In genomic region chr15:78634095-78634737, GRCm38 (mm10) we compare ENCODE assay signal across 8 mouse cellular contexts. TPM values are rescaled to one million over a fixed set of nuclear protein-coding genes. Genes with fewer than 3 reads are reported as not detected.
A peak's percentile ranks its signal among the peaks of the same experiment; 100 is the strongest.
DNase-seq lines count a peak whose midpoint lies in the region; ATAC-seq and TF ChIP-seq lines count a peak whose summit lies in the region.

No protein-coding gene starts in this region.

- no peak for TF ChIP-seq CTCF in olfactory bulb, adult 2 months (IDR thresholded peaks at IDR 0.05; ENCODE audit: insufficient read depth, low read depth, low read length)

- H3K27me3 ChIP-seq in forebrain, embryonic 14.5 days (replicated peaks; ENCODE audit: control insufficient read depth, insufficient read depth, low read length) = no peaks in the 10 kb centered on the region
- H3K27me3 ChIP-seq in kidney, embryonic 15.5 days = peaks cover 16% of the 10 kb centered on the region; the same call in 1 of the 2 replicates

- peak; percentile 16 for DNase-seq in ovary, adult 18-20 months (ENCODE audit: low spot score)
- no peak for DNase-seq in ovary, postnatal 10 days (ENCODE audit: low spot score)
- peak; percentile 93 for DNase-seq in forebrain, embryonic 14.5 days (ENCODE audit: low spot score)
- peak; percentile 64 to 73 for DNase-seq in left cerebral cortex, adult 9 months (ENCODE audit: low spot score in 2 of 2)
- DNase-seq in gastrocnemius, postnatal 14 days = no peak
- DNase-seq in heart, postnatal 4 days = no peak

- no peak overlapping the region for H3K4me3 ChIP-seq in forebrain, embryonic 14.5 days (ENCODE audit: low read depth, low read length)
- H3K4me3 ChIP-seq in olfactory bulb, adult 2 months (ENCODE audit: insufficient read depth, low read depth, low read length) = no peak overlapping the region
- no peak overlapping the region for H3K4me3 ChIP-seq in kidney, embryonic 15.5 days (replicated peaks)

- 26% methylated on average over 10 of the region's 10 CpGs for WGBS in forebrain, embryonic 14.5 days
- 34% methylated on average over 10 of the region's 10 CpGs for WGBS in olfactory bulb, adult 2 months
- 35% methylated on average over 10 of the region's 10 CpGs for WGBS in kidney, embryonic 15.5 days

- peak overlapping the region; percentile 57 for H3K27ac ChIP-seq in forebrain, embryonic 14.5 days (ENCODE audit: low read depth, low read length)
- H3K27ac ChIP-seq in olfactory bulb, adult 2 months (ENCODE audit: insufficient read depth, low read depth, low read length) = peak overlapping the region; percentile 52; the same call in 1 of the 2 replicates
- no peak overlapping the region for H3K27ac ChIP-seq in kidney, embryonic 15.5 days

- TF ChIP-seq POLR2A in olfactory bulb, adult 2 months (IDR thresholded peaks at IDR 0.05; ENCODE audit: insufficient read depth, low read depth, low read length) = no peak

- H3K36me3 ChIP-seq in forebrain, embryonic 14.5 days (ENCODE audit: control insufficient read depth, insufficient read depth, low read length) = no peaks in the 10 kb centered on the region
- no peaks in the 10 kb centered on the region for H3K36me3 ChIP-seq in kidney, embryonic 15.5 days

- ATAC-seq in forebrain, embryonic 14.5 days = peak; percentile 68
- no peak for ATAC-seq in kidney, embryonic 15.5 days (replicated peaks; ENCODE audit: low FRiP score)

- peaks cover 49% of the 10 kb centered on the region for H3K4me1 ChIP-seq in forebrain, embryonic 14.5 days (ENCODE audit: control insufficient read depth, insufficient read depth, low read length)
- peaks cover 54% of the 10 kb centered on the region for H3K4me1 ChIP-seq in olfactory bulb, adult 2 months (ENCODE audit: control insufficient read depth, insufficient read depth, low read length)
- H3K4me1 ChIP-seq in kidney, embryonic 15.5 days = peaks cover 13% of the 10 kb centered on the region

- no peak overlapping the region for H3K9ac ChIP-seq in forebrain, embryonic 14.5 days (ENCODE audit: low read length)
- no peak overlapping the region for H3K9ac ChIP-seq in kidney, embryonic 15.5 days

- H3K4me2 ChIP-seq in forebrain, embryonic 14.5 days (ENCODE audit: low read length) = no peak overlapping the region
- no peak overlapping the region for H3K4me2 ChIP-seq in kidney, embryonic 15.5 days

- intact Hi-C loops in gastrocnemius, postnatal 14 days (cut with DNase I; ENCODE audit: low total_unique reads) = no loop called here

- H3K9me3 ChIP-seq in forebrain, embryonic 14.5 days (replicated peaks; ENCODE audit: control insufficient read depth, low read length) = no peaks in the 10 kb centered on the region
- H3K9me3 ChIP-seq in kidney, embryonic 15.5 days (replicated peaks) = no peaks in the 10 kb centered on the region

RNA-seq across cellular contexts. Expression of gene Cyth4, which starts 37.4 kb away (rescaled TPM):
- 2.4 and 2.7 TPM in 2 replicates for polyA plus RNA-seq in forebrain, embryonic 14.5 days (2014; fragmentation: Nextera tagmentation; extraction: Ambion mirVana)
- not detected in 2 replicates for polyA plus RNA-seq in olfactory bulb, adult 2 months (2012; ENCODE audit: insufficient read depth, insufficient read length, low replicate concordance, missing spikeins)
- 1 to 10 TPM; 2.9 to 3.3 TPM for total RNA-seq in gastrocnemius, postnatal 14 days (2021)
- polyA plus RNA-seq in kidney, embryonic 15.5 days (2015; fragmentation: Nextera tagmentation; extraction: Ambion mirVana) = 7.1 and 8.1 TPM in 2 replicates
- total RNA-seq in heart, postnatal 4 days (2021) = 1 to 10 TPM; 4.2 to 5.6 TPM

Comparison
In these comparisons a context has a peak if more than half of its experiments do, and no peak if none do; other contexts are left out.
1. DNase-seq: peak in ovary, adult 18-20 months (single experiment), forebrain, embryonic 14.5 days (single experiment) and left cerebral cortex, adult 9 months (2 of 2); none in ovary, postnatal 10 days (single experiment), gastrocnemius, postnatal 14 days (single experiment) and heart, postnatal 4 days (single experiment).